Comparison of ENCODE assay signal across 12 mouse cellular contexts in the genomic region with DNA sequence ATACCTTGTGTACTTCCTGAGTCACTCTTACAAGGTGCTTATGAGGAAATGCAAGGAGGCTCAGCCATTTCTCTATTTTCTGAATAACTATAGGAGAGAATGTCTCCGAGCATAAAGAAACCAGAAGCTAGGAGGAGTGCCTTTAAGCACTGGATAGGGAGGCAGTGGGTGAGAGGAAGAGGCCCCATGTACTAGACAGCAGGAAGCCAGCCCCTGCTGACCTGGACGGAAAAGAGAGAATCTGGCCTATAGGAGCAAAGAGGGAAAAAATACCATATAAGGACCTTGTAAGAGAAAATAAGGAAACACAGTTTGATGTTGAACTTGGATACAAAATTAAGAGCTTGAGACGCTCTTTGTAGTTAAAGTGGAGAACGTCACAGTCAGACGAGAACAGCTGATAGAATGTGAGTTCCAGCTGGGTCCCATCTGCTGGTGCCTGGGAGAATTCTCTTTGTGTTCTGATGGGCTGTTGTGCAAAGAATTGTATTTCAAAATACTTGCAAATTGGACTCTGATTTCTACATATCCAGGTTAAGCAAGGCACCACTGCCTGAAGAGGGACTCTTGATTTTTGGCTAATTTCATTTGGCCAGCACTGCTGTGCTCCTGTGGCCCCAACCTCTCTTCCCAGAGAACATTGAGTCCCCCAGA.
DNase-seq lines count a peak whose midpoint lies in the region; ATAC-seq and TF ChIP-seq lines count a peak whose summit lies in the region.
"Had no signal": no experiment of that assay in that cellular context is flagged by ENCODE, and none has a peak within 500 bp of the region (broad histone marks: within the 10 kb centered on the region; RNA-seq: fewer than 3 reads in every experiment).

No protein-coding gene starts in this region.

- H3K9me3 ChIP-seq in heart, embryonic 12.5 days (replicated peaks) = no peaks in the 10 kb centered on the region
- H3K9me3 ChIP-seq: embryonic facial prominence, embryonic 13.5 days had no signal

- no peaks in the 10 kb centered on the region for H3K4me1 ChIP-seq in heart, embryonic 12.5 days (replicated peaks)
- no peaks in the 10 kb centered on the region for H3K4me1 ChIP-seq in cerebellum, adult 2 months (ENCODE audit: control insufficient read depth, insufficient read depth, low read length)
- H3K4me1 ChIP-seq: embryonic facial prominence, embryonic 13.5 days had no signal

- no peak overlapping the region for H3K27ac ChIP-seq in heart, embryonic 12.5 days (ENCODE audit: poor library complexity, severe bottlenecking)
- H3K27ac ChIP-seq in cerebellum, adult 2 months (ENCODE audit: insufficient read depth, low read length) = no peak overlapping the region
- H3K27ac ChIP-seq: embryonic facial prominence, embryonic 13.5 days; macrophage had no signal

- peak; percentile 98 for DNase-seq in heart, adult 11 months
- DNase-seq in right cerebral cortex, postnatal 10 days (ENCODE audit: low spot score in 2 of 2) = peak; percentile 46 to 48
- no peak for DNase-seq in right cerebral cortex, adult 2 months (ENCODE audit: low spot score in 2 of 2)
- peak; percentile 71 for DNase-seq in layer of hippocampus, adult 9-10 months (ENCODE audit: low spot score)
- DNase-seq in skeletal muscle tissue, adult 2 months (ENCODE audit: low read depth, low spot score) = peak; percentile 4
- no peak for DNase-seq in adrenal gland, adult (ENCODE audit: inconsistent age in 2 of 2, low spot score in 1 of 2)
- DNase-seq in cerebellum, adult 2 months = no peak
- DNase-seq: cerebellum, adult 11 months; right cerebral cortex, postnatal 25 days had no signal

- ATAC-seq in heart, embryonic 12.5 days (ENCODE audit: insufficient number of reproducible peaks, low FRiP score) = no peak

- TF ChIP-seq CTCF in cerebellum, adult 2 months (IDR thresholded peaks at IDR 0.05; ENCODE audit: borderline replicate concordance, insufficient read depth, low read depth, low read length) = no peak

- no peak overlapping the region for H3K9ac ChIP-seq in heart, embryonic 12.5 days
- H3K9ac ChIP-seq: embryonic facial prominence, embryonic 13.5 days had no signal

- H3K4me3 ChIP-seq in heart, embryonic 12.5 days = no peak overlapping the region
- no peak overlapping the region for H3K4me3 ChIP-seq in cerebellum, adult 2 months (replicated peaks; ENCODE audit: insufficient read depth, low read depth, low read length)
- H3K4me3 ChIP-seq: embryonic facial prominence, embryonic 13.5 days had no signal

- no peak overlapping the region for H3K4me2 ChIP-seq in heart, embryonic 12.5 days
- H3K4me2 ChIP-seq: embryonic facial prominence, embryonic 13.5 days had no signal

- WGBS in heart, embryonic 12.5 days = 55% methylated on average over 5 of the region's 5 CpGs
- 22% methylated on average over 5 of the region's 5 CpGs for WGBS in cerebellum, adult 2 months

- no peaks in the 10 kb centered on the region for H3K36me3 ChIP-seq in heart, embryonic 12.5 days
- H3K36me3 ChIP-seq: embryonic facial prominence, embryonic 13.5 days had no signal

- H3K27me3 ChIP-seq in heart, embryonic 12.5 days (replicated peaks) = no peaks in the 10 kb centered on the region
- H3K27me3 ChIP-seq in cerebellum, adult 2 months (ENCODE audit: control insufficient read depth, insufficient read depth, low read length) = no peaks in the 10 kb centered on the region; the same call in 1 of the 2 replicates
- H3K27me3 ChIP-seq: embryonic facial prominence, embryonic 13.5 days had no signal

- TF ChIP-seq POLR2A in cerebellum, adult 2 months (IDR thresholded peaks at IDR 0.05; ENCODE audit: borderline replicate concordance, insufficient read depth, low read length) = no peak

Comparison
In these comparisons a context has a peak if more than half of its experiments do, and no peak if none do; other contexts are left out.
1. DNase-seq: peak in heart, adult 11 months (single experiment), right cerebral cortex, postnatal 10 days (2 of 2), layer of hippocampus, adult 9-10 months (single experiment) and skeletal muscle tissue, adult 2 months (single experiment); none in right cerebral cortex, adult 2 months (0 of 2), adrenal gland, adult (0 of 2) and cerebellum, adult 2 months (0 of 2).